Mouse (Mus musculus): ENCODE results near the gene Zrsr1.

- peak; percentile 79 for TF ChIP-seq CTCF (IDR thresholded peaks at IDR 0.05)
- TF ChIP-seq EP300 (IDR thresholded peaks at IDR 0.05), result no peak
These were observed 10.4 kb downstream of the Zrsr1 start, which contains the start of the genes Gm28048 and Commd1 for GRCm38 (mm10) chr11:22981984-22982757.

Data from lung, postnatal 0 days (tissue).